Mouse (Mus musculus) heart, postnatal 0 days (tissue): ENCODE measurements around the gene Camk2g.

Source experiments
- CTCF ChIP-seq: IDR thresholded peaks from 2 replicates; pipeline ENCODE4 v1.5.1; 2016; ENCODE audit warnings: antibody characterized with exemption, control low read depth, low read depth
- EP300 ChIP-seq: IDR thresholded peaks from 2 replicates; pipeline ENCODE4 v1.6.1; 2016; ENCODE audit warnings: antibody characterized with exemption, low read depth

- no peak for TF ChIP-seq EP300
- TF ChIP-seq CTCF, result no peak
These were observed 91.7 kb downstream of the Camk2g start for GRCm38 (mm10) chr14:20702096-20702740.
